Mouse (Mus musculus) spleen, embryonic (tissue): ENCODE measurements around the gene Epo.

Source experiments
- CTCF ChIA-PET: fragments of 350-600 bp; sonication (Branson Sonifier 250); formaldehyde crosslinking; loops from one replicate; lab custom pipeline; 2022; lab: Charles Lee

Epo gene

DNA sequence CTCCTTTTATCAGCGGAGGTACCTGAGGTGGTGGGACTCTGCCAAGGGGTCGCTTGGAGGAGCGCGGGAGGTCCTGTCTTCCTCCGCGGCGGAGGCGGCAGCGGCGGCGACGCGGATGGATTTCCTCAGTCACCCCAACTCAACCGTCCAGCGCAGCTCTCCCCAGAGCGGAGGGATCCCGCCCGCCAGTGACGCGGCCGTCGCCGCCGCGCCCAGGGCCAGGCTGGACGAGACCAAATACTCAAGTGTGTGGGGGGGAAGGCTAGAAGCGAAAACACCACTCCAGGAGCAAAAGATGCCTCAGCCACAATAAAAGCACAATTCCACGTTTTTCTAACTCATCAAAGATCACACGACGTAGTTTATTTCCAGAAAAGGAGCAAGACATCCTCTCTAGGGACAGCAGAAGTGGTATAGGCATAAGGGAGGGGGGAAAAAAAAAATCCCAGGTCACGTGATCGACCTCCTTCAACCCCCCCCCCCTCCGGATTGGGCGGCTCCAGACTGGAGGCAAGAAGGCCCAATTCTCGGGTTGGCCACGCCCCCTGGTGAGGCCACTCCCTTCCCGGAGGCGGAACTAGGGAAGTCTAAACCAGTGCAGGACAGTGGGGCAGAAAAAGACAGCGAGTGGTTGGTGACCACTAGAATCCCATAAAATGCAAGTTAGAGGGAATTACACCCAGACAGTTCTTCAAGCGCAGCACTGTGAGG, at the start of gene Epo, which contains the start of gene Gnb2:
Gene Epo (minus strand): TSS at position 126 of the 711 bp plus-strand sequence.
Gene Gnb2 (minus strand): TSS at position 394 of the 711 bp plus-strand sequence.
- CTCF ChIA-PET: no interaction called here

- CTCF ChIA-PET: no interaction called here
These were observed 49.7 kb upstream of the Epo start for GRCm38 (mm10) chr5:137582702-137583101.

- CTCF ChIA-PET: no interaction called here
These were observed 47.2 kb upstream of the Epo start for GRCm38 (mm10) chr5:137580246-137580645.

GRCm38 (mm10) chr5:137574470-137574901, 41.4 kb upstream of the Epo start:
- CTCF ChIA-PET: no interaction called here

DNA sequence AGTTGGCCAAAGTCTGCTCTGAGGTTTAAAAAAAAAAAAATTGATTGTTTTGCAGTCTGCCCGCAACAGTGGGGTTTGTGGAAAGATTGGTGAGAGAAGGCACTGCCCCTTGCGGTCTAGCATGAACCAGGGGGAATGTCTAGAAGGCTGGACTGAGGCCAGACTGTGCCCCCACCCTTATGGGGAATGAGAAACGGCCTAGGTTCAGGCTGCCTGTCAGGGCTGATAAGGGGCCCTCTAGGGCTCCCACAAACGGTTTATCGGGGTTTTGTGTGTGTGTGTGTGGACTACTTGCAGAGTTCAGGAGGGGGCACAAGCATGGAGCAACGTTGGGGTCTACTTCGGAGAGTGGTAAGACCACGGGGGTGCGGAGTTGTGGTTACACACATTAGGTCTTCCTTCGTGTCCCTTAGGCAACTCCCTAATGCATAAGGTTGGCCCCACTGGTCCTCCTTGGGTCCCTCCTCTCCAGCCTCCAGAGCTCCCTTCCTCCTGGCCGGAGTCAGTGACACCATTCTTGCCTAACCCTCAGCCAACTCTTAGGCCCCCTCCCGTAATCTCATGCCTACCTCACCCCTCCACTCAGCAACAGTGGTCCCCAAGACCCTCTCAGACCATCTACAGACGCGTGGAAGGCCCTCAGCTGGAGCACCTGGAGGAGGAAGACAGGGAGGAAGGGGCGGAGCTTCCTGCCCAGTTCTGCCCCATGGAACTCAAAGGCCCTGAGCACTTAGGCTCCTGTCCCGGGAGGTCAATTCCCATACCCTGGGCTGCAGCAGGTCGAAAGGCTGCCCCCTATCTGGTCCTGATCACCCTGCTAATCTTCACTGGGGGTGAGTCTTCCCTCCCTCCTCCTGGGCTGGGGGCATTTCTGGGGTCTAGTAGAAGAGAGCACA, 37.9 kb upstream of the Epo start:
- CTCF ChIA-PET: no interaction called here

- CTCF ChIA-PET: no interaction called here
These were observed 37.1 kb upstream of the Epo start for GRCm38 (mm10) chr5:137570181-137570580.

DNA sequence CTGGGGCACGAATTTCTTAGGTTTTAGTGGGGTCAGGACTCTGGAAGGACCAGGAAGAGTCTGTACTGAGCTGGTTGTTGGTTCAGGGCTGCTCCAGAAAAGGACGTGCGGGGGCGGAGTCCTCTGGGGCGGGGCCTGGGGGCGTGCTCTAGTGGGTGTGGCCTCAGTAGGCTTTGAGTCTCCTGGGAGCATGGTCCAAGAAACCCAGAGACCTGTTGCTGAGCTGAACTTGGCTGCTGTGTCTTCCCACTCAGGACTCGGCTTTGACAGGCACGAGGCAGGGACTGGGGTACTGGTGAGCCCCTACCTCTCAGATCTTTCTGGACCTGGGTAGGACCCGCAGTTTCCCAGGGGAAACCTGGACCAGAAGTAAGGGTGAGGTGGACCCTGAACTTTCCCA, 36.6 kb upstream of the Epo start, which contains the start of gene Tfr2:
Gene Tfr2 (plus strand): TSS at position 176 of the 400 bp plus-strand sequence.
- CTCF ChIA-PET: interaction anchor here (0.7 kb wide), 1 partner anchor 83 kb away, joined by 3 read pairs; no protein-coding TSS in a partner anchor

GRCm38 (mm10) chr5:137569031-137569430, 36.0 kb upstream of the Epo start:
- CTCF ChIA-PET: interaction anchor here (0.5 kb wide), 1 partner anchor 88 kb away, joined by 4 read pairs; no protein-coding TSS in a partner anchor

GRCm38 (mm10) chr5:137568223-137568798, 35.3 kb upstream of the Epo start:
- CTCF ChIA-PET: interaction anchor here (0.6 kb wide), 1 partner anchor 32 kb away, joined by 5 read pairs; no protein-coding TSS in a partner anchor

GRCm38 (mm10) chr5:137566416-137566815, 33.4 kb upstream of the Epo start:
- CTCF ChIA-PET: no interaction called here

DNA sequence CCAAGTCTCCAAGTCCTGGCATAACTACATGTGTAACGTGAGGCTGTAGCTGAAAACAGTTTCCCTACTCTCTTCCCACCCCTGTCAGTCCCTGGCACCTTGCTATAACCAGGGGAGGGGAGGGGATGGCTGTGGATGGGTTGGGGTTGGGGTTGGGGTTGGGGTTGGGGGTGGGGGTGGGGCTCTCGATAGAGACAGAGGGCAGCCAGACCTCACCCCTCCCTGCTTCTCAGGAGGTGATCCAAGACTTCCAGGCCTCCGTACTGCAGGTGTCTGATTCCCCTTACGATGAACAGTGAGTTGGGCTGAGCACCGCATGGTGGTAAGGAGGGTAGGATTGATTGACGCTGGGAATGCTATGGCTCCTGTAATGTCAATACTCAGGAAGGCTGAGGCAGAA, 32.7 kb upstream of the Epo start:
- CTCF ChIA-PET: no interaction called here

DNA sequence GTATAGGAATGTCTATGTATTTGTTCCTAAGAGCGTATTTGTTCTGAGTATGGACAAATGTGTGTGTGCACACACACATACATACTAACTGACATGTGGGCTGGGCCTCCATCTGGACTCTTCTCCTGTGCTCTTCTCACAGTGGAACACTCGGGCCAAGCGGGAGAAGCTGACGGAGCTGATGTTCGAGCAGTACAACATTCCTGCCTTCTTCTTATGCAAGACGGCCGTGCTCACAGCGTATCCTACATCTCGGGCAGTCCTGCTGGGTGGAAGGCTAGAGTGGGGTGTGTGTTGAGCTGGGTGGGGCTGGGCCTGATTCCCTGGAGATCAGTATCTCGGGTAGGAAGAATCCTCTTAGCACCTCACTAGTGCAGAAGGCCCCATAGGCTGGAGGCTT, 29.9 kb upstream of the Epo start:
- CTCF ChIA-PET: no interaction called here

- CTCF ChIA-PET: no interaction called here
These were observed 28.5 kb upstream of the Epo start for GRCm38 (mm10) chr5:137561556-137561955.

- CTCF ChIA-PET: no interaction called here
These were observed 20.9 kb upstream of the Epo start for GRCm38 (mm10) chr5:137553898-137554297.

GRCm38 (mm10) chr5:137553411-137553837, 20.4 kb upstream of the Epo start, which contains the start of gene Actl6b:
Actl6b (plus strand) TSS chr5:137553517.
- CTCF ChIA-PET: no interaction called here

DNA sequence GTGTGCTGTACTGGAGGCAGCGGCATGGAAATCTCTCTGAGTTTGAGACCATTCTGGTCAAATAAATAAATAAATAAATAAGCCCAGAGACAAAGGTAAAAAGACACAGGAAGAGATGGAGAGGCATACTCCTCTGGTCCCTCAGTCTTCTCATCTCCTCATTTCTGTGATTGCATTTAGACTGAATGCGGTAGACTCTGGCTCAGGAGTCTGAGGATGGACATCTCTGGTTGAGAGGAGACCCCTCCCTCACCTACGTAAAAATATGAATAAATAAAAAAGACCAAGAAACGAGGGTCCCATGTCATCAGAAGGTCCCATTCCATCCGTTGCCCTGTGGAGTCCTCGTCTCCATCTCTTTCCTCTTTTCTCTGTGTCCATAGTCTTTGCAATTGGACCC, 20.0 kb upstream of the Epo start:
- CTCF ChIA-PET: no interaction called here

DNA sequence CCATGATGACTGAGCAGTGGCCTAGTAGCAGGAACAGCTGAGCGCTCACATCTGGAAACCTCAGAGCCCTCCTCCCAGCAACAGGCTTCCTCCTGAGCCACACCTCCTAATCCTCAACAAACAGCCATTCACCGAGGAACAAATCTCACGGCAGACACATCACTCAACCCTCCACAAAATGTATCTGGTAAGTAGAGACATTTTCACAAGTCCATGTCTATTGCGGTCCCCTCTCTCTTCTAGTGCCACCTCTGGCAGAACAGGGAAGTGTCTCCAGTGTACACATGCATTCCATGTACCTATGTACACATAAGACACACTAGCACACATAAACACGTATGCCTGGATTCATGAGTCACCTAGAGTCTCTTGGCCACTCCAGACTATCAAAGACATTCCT, 18.1 kb upstream of the Epo start:
- CTCF ChIA-PET: interaction anchor here (0.6 kb wide), 1 partner anchor 759 kb away, joined by 9 read pairs; no protein-coding TSS in a partner anchor

- CTCF ChIA-PET: no interaction called here
These were observed 16.8 kb upstream of the Epo start for GRCm38 (mm10) chr5:137549840-137550239.

- CTCF ChIA-PET: no interaction called here
These were observed 12.6 kb upstream of the Epo start for GRCm38 (mm10) chr5:137545596-137545995.

- CTCF ChIA-PET: no interaction called here
These were observed 11.9 kb upstream of the Epo start for GRCm38 (mm10) chr5:137544926-137545325.

DNA sequence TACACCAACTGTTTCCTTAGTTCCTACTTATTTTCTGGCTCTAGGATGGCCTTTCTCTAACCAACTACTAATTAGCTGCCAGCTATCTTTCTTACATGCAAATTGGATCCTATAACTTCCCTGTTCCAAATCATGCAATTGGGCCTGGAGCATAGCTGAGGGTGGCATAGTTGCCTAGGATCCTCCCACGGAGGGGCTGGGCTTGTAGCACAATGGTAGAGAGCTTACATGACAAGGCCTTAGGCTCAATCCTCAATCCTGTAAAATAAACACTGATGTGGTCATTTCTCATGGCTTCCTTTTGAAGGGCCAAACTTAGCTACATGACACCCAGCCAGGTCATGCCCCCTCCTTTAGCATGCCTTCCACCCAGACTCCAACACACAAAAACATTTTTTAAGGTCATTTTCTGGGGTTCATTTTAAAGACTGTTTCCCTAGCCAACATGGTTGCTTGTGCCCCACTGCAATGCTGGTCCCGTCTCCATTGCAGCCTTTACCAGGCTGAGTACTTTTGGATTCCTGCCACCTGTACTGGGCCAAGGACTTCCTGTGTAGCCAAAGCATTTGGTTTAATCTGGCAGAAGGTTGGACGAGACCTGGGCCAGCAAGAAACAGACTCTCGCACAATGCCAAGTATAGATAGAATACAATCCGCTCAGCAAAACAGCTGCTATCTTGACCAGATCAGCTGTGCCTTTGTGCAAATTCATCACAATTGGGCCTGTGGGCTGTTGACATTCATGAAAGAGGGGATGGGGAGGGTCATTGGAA, 8.9 kb upstream of the Epo start:
- CTCF ChIA-PET: no interaction called here
